Mouse (Mus musculus) erythroid progenitor cell, adult 5-6 weeks (primary cell): ENCODE data around the gene Aip. TPM values are rescaled to one million over a fixed set of nuclear protein-coding genes. Genes with fewer than 3 reads are reported as not detected.

Experiments used
- ATAC-seq: replicated peaks from 2 replicates; pipeline ENCODE4 v1.8.0; 2016; ENCODE audit warnings: moderate number of reproducible peaks, mild to moderate bottlenecking, moderate TSS enrichment, inconsistent platforms; ENCODE audit not compliant: poor library complexity, low FRiP score, severe bottlenecking
- total RNA-seq, 2 experiments: library from RNA; stranded (forward) in 1 of 2; stranded (reverse) in 1 of 2; fragments of 150-400 nt in 1 of 2; fragments of 186-747, 209-891 nt in 1 of 2; gene quantifications; 2 replicates each; pipeline versions ENCODE4 v1.2.3 to v1.2.4; 2015 to 2017; ENCODE audit warnings: low replicate concordance in 2 of 2

Gene Aip
- total RNA-seq, 2 experiments from 2014 or later, result 33.5 to 41.2 TPM

DNA sequence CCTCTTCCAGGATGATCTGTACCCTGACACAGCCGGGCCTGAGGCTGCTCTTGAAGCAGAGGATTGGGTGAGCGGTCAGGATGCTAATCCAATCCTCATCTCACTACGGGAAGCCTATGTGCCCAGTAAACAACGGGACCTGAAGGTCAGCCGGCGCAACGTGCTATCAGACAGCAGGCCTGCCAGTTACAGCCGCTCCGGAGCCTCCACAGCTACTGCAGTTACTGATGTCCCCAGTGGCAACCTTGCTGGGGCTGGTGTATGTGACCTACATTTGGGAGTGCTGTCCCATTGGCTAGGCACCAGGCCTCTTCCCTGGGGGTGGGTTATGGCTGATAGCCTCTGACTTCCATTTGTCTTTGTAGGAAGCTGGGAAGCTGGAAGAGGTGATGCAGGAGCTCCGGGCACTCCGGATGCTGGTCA is 27.6 kb upstream of the Aip start, which contains the start of gene Ptprcap:
Gene Ptprcap, plus strand, starts transcription at position 373 of the 423 bp plus-strand sequence.
- ATAC-seq, result no peak

DNA sequence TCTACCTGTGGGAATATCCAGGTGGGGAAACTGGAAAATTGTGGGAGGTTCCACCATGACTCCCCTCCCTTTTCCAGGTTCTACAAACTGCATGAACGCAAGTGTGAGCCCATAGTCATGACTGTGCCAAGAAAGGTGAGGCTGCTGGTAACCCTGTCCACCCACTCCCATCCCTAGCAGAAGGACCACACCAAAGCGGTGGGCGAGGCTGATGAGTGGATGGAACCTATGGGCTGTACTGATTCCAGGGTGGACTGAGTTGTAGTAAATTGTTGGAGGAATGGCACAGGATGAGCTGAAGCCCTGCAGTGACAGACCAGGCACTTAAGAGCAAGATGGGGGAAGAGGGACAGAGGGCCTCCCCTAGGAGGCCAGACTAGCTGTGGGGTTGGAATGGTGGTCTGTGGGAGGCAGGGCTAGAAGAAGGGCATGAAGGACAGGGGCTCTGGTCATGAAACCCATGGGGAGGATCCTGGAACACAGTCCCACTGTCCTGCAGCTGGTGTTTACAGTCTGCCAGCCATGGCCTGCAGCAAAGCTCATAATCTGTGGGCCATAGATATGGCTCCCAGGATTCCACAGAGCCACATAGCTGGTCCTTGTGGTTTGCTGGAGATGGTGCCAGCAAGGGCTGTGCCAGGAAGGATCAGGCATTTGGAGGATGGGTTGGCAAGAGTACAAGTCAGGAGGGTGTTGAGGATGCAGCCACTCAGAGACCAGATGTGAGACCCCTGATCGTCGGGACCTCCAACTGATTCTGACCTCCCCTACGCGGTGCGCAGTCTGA is 27.0 kb upstream of the Aip start:
- no peak for ATAC-seq

DNA sequence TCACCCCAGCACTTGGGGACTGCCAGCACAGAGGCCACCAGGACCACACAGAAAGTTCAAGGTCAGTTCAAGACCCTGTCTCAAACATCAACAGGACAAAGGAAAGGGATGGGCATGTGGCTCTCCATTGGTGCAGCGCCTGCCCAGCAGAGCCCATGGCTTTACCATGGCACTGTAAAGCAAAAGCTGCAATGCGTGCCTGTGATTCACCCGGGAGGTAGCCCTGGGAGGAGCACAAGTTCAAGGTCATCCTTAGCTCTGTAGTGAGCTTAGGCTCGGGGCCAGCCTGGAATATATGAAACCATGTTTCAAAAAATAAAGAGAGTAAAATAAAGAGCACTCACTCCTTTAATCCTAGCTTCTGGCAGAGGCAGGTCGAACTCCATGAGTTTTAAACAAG is 26.2 kb upstream of the Aip start:
- ATAC-seq, result no peak

DNA sequence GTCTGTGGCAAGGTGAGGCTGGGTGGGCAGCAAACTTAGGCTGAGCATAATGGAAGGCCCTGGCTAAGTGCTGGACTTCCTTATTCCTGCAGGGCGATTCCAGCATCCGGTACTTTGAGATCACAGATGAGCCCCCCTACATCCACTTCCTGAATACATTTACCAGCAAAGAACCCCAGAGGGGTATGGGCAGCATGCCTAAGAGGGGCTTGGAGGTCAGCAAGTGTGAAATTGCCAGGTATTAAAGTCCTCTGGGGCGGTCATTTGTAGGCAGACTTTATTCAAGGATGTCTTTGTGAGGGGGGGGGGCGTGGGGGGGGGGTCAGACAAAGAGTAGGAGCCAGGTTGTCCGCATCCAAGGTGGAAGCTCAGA is 25.8 kb upstream of the Aip start:
- ATAC-seq, result no peak

DNA sequence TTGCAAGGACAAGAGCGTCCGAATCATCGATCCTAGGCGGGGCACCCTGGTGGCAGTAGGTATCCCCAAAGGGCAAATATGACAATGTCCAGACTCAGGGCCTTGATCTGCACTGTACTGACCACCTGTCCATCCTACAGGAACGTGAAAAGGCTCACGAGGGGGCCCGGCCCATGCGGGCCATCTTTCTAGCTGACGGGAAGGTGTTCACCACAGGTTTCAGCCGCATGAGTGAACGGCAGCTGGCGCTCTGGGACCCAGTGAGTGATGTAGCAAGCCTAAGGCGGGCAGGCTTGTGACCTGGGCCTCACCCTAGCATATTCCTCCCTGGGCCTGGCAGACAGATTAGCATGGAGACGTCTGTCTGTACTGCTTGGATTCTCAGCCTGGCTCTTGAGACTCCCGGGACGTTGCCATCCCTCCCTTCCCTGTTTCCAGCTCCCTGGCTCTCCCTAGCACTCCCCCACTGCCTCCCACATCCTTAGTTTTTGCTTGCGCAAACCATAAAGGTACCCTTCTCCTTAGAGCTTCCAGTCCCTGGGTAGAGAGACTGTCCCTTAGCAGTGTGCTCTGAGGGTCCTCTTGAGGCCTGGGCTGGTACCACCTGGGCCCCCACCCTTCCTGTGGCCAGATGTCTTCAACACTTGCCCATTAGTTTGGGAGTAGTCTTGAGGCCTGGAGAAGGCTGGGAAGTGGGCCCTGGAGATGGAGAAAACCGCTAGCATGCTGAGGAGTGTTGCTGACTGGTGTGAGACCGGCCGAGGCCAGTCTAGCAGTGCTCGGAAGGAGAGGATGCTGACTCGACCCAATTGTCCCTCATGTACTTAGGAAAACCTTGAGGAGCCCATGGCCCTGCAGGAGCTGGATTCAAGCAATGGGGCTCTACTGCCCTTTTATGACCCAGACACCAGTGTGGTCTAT is 25.2 kb upstream of the Aip start:
- no peak for ATAC-seq

GRCm38 (mm10) chr19:4149764-4150461 is 24.3 kb upstream of the Aip start:
- ATAC-seq, result no peak

GRCm38 (mm10) chr19:4149283-4149682 is 23.6 kb upstream of the Aip start:
- ATAC-seq, result no peak

GRCm38 (mm10) chr19:4148819-4149218 is 23.2 kb upstream of the Aip start:
- no peak for ATAC-seq

DNA sequence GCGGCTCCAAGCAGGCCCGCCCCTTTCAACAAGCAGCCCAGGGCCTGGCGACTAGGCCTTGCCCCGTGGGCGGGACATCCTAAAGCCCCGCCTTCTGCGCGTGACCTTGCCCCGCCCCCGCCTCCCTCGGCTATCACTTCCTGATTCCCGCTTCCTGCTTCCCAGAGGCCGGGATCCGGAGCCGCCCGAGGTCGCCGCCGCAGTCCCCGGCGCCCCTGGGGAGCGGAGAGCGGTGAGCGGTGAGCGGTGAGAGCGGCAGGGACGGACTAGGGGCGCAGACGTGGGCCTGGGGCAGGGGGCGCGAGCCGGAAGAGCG is 22.8 kb upstream of the Aip start, which contains the start of gene Coro1b:
Gene Coro1b, plus strand, starts transcription at position 129 of the 316 bp plus-strand sequence.
- ATAC-seq, result peak; percentile 89

- peak; percentile 36; the same call in 1 of the 2 replicates for ATAC-seq
These were observed 22.3 kb upstream of the Aip start for GRCm38 (mm10) chr19:4147782-4148490.

DNA sequence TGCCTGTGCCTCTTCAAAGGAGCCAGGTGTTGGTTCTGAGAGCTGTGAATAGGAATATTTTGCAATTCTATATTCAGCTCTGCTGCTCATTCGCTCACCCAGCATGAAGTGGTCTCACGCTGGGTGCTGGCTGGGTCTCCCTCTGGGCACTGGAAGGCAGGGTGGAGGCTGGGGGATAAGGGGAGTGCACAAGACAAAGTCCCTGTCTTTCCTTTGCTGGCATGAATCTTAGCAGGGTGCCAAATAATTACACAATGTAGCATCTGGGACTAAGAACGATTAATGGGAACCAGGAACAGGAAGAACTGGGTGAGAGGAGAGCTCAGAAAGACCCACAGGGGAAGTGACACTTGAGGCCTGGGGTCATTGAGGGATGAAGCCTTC is 21.4 kb upstream of the Aip start:
- ATAC-seq, result no peak

- ATAC-seq, result no peak
These were observed 20.8 kb upstream of the Aip start for GRCm38 (mm10) chr19:4146366-4147021.

DNA sequence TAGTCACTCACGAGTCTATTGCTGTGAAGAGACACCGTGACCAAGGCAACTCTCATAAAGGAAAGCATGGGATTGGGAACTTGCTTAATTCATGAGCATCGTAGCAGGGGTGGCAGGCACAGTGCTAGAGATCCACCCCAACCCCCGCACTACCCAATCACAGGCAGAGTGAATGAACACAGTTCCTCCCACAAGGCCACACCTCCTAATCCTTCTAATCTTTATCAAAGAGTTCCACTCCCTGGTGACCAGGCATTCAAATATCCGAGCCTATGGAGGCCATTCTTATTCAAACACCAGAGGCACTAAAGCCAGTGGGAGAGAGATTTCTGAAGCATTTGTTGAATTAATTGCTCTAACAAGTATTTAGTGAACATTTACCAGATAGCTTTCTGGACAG is 20.3 kb upstream of the Aip start:
- no peak for ATAC-seq

GRCm38 (mm10) chr19:4144550-4145498 is 19.2 kb upstream of the Aip start:
- no peak for ATAC-seq

DNA sequence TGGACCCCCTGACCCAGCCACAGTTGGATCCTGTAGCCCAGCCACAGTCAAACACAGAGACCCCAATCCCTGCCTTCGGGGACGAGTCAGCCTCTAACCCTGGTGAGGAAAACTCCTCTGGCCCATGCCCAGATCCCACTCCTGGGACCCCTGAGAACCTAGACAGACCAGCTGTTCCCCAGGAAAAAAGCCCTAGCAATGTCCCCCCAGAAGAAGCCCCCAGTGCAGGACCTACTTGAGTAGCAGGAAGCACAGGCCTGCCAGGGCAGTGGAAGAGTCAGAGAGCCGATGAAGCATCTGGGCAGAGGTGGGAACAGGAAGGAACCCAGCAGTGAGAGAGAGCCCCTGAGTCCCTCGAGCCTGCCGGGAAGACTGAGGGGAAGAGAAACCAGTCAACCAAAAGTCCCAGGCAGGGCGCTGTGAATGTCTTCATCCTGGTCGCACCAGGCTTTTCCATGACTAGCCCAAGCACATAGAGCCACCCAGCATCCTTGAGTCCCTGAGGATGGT is 18.2 kb upstream of the Aip start, which contains the start of gene Cabp4:
Gene Cabp4, minus strand, starts transcription at position 275 of the 510 bp plus-strand sequence.
- ATAC-seq, result no peak

DNA sequence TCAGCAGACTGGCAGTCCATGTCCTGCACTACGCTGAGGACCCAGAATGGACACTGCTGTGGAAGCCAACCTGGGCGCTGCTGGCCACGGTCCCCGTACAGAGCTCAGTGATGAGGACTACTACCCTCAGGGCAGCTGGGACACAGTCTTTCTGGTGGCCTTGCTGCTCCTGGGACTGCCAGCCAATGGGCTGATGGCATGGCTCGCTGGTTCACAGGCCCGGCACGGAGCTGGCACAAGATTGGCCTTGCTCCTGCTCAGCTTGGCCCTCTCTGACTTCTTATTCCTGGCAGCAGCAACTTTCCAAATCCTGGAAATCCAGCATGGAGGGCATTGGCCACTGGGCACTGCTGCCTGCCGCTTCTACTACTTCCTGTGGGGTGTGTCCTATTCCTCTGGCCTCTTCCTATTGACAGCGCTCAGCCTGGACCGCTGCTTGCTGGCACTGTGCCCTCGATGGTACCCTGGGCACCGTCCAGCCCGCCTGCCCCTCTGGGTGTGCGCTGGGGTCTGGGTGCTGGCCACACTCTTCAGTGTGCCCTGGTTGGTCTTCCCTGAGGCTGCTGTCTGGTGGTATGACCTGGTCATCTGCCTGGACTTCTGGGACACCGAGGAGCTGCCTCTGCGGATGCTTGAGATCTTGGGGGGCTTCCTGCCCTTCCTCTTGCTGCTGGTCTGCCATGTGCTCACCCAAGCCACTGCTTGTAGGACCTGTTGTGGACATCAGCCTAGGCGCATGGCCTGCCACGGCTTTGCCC is 16.9 kb upstream of the Aip start:
- ATAC-seq, result no peak

DNA sequence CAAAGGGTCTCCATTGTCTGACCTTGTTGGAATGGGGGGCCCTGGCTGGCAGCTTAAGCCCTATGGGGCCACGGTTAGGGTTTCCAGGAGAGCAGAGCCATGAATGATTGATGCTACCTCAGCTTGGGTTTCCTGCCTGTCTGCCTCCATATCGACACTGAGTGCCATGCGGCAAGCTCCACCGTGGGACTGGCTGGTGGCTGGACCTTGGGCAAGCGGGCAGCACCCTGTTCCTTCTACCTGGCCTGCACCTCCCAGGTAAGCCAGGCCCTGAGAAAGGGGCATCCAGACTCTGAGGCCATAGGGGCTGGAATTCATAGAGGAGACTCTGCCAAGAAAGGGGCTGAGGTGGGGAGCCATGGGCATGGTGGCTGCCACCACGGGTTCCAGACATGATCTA is 14.5 kb upstream of the Aip start:
- ATAC-seq, result no peak
